Mouse (Mus musculus) lung, embryonic 16.5 days (tissue): ENCODE data around the gene Zfp598. TPM values are rescaled to one million over a fixed set of nuclear protein-coding genes. Genes with fewer than 3 reads are reported as not detected.
"Not testable (repeated sequence)": the region's sequence is repeated elsewhere in the genome, so short reads cannot be mapped to it uniquely, and the experiment has no call there.

Experiments used
- ATAC-seq: fragments of 200-750 bp; cut with Nextera tagmentation; 2 replicates; pipeline ENCODE4 v1.8.0; 2017; ENCODE audit warnings: low read depth, mild to moderate bottlenecking, moderate library complexity
- H3K27ac ChIP-seq: fragments of 300-500 bp; sonication (generic); 2 replicates; pipeline ENCODE4 v1.5.1; 2014; ENCODE audit warnings: mild to moderate bottlenecking, control low read depth, low read length
- H3K27me3 ChIP-seq: fragments of 300-500 bp; sonication (generic); 2 replicates; pipeline ENCODE4 v1.6.1; 2014; ENCODE audit warnings: low read depth, low read length, mixed read lengths; ENCODE audit not compliant: control insufficient read depth, insufficient read depth
- H3K36me3 ChIP-seq: fragments of 300-500 bp; sonication (generic); 2 replicates; pipeline ENCODE4 v1.6.1; 2014; ENCODE audit warnings: low read length; ENCODE audit not compliant: control insufficient read depth, insufficient read depth
- H3K4me1 ChIP-seq: fragments of 300-500 bp; sonication (generic); replicated peaks from 2 replicates; pipeline ENCODE4 v1.6.1; 2014; ENCODE audit warnings: low read length, mixed read lengths; ENCODE audit not compliant: control insufficient read depth, insufficient read depth
- H3K4me2 ChIP-seq: fragments of 300-500 bp; sonication (generic); 2 replicates; pipeline ENCODE4 v1.6.1; 2014; ENCODE audit warnings: low read depth, low read length, control low read depth
- H3K4me3 ChIP-seq: fragments of 300-500 bp; sonication (generic); 2 replicates; pipeline ENCODE4 v1.5.1; 2014; ENCODE audit warnings: mild to moderate bottlenecking, low read length, control low read depth
- H3K9ac ChIP-seq: fragments of 300-500 bp; sonication (generic); 2 replicates; pipeline ENCODE4 v1.6.1; 2014; ENCODE audit warnings: low read length, control low read depth
- H3K9me3 ChIP-seq: fragments of 300-500 bp; sonication (generic); 2 replicates; pipeline ENCODE4 v1.6.1; 2016; ENCODE audit warnings: low read length; ENCODE audit not compliant: control insufficient read depth
- WGBS: fragments of 180-500 bp; shearing (Covaris S2); extraction: QIAGEN DNeasy Blood & Tissue Kit; methylation state at CpG from one replicate; pipeline ENCODE4 v1.1.7; 2014; 5-methylcytosine and 5-hydroxymethylcytosine counted together
- polyA plus RNA-seq: library from polyadenylated mRNA; unstranded; fragments of >200 nt; fragmentation: Nextera tagmentation; extraction: Ambion mirVana; gene quantifications from 2 replicates; pipeline ENCODE4 v1.2.1, GENCODE M21; 2015

Zfp598 gene
- polyA plus RNA-seq, 1 experiment from 2014 or later = 18.1 TPM

DNA sequence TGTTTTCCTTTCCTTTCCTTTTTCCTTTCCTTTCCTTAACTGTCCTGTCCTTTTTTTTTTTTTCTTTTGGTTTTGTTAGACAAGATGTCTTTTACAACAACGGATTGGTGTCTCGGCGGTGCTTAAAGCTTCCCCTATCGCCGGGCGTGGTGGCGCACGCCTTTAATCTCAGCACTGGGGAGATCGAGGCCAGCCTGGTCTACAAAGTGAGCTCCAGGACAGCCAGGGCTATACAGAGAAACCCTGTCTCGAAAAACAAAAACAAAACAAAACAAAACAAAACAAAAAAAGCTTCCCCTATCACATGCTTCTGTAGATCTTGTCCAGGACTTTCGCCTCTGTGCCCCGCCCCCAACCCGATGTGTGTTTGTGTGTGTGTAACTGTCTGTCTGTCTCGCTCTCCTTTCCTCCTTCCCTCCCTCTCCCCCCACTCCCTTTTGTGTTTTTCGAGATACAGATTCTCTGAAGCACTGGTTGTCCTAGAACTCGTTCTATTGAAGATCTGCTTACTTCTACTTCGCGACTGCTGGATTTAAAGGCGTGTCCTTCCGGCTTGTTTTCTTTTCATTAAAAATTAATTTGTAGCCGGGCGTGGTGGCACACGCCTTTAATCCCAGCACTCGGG, 38.4 kb downstream of the Zfp598 start:
- Histone ChIP-seq H3K4me3 (peak overlapping the region; percentile 90), H3K4me2 (peak overlapping the region; percentile 79), H3K9me3 (no peaks in the 10 kb centered on the region), H3K27ac (peak overlapping the region; percentile 86; the same call in 1 of the 2 replicates), H3K27me3 (no peaks in the 10 kb centered on the region), H3K4me1 (peaks cover 7% of the 10 kb centered on the region), H3K36me3 (peaks cover 10% of the 10 kb centered on the region), H3K9ac (peak overlapping the region; percentile 86)
- peak; percentile 46 for ATAC-seq
- WGBS = 3% methylated on average over 24 of the region's 24 CpGs

DNA sequence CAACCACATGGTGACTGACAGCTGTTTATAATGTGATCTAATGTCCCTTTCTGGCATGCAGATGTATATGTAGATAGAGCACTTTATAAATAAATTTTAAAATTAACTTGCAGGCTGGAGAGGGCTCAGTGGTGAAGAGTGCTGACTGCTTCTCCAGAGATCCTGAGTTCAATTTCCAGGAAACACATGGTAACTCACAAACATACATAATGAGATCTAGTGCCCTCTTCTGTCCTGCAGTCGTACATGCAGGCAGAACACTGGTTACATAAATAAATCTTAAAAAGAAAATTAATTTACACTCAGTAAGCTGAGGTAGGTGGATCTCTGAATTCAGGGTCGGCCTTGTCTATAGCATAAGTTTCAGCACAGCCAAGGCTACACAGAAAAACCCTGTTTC, 39.2 kb downstream of the Zfp598 start:
- peak overlapping the region; percentile 79 for H3K4me2 ChIP-seq
- peaks cover 7% of the 10 kb centered on the region for H3K4me1 ChIP-seq
- WGBS = 25% methylated on average over 2 of the region's 2 CpGs
- H3K27ac ChIP-seq = no peak overlapping the region
- peaks cover 8% of the 10 kb centered on the region for H3K36me3 ChIP-seq
- H3K9ac ChIP-seq = no peak overlapping the region
- no peak overlapping the region; the same call in 1 of the 2 replicates for H3K4me3 ChIP-seq
- ATAC-seq = no peak
- no peaks in the 10 kb centered on the region for H3K27me3 ChIP-seq
- no peaks in the 10 kb centered on the region for H3K9me3 ChIP-seq

GRCm38 (mm10) chr17:24715556-24715955, 46.1 kb downstream of the Zfp598 start:
- 75% methylated on average over 6 of the region's 6 CpGs for WGBS
- peaks cover 6% of the 10 kb centered on the region; the same call in 1 of the 2 replicates for H3K36me3 ChIP-seq
- H3K27me3 ChIP-seq = no peaks in the 10 kb centered on the region
- H3K9ac ChIP-seq = no peak overlapping the region
- ATAC-seq = no peak
- peaks cover 6% of the 10 kb centered on the region for H3K4me1 ChIP-seq
- H3K4me3 ChIP-seq = no peak overlapping the region
- no peaks in the 10 kb centered on the region for H3K9me3 ChIP-seq
- H3K27ac ChIP-seq = no peak overlapping the region
- no peak overlapping the region for H3K4me2 ChIP-seq

DNA sequence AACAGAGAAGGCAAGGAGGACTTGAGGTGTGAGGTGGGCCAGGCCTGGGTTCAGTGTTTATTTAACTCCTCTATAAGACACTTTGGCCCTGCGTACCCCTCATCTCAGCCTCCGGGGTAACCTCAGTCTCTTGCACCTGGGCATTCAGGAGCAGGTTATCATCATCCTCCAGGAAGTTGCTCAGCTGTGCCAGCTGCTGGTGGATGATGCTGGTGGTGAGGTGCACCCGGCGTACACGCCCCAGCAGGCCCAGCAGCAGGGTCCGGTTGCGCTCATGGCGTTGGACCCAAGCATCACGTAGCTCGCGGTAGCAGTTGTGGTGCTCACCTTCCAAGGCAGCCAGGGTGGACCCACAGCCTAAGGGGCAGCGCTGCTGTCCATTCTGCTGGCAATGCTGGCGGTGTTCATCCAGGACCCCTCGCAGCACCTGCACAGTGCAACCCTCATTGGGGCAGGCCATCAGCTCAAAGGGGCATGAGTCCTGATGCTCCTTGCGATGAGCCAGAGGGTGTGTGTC, 46.7 kb downstream of the Zfp598 start:
- Histone ChIP-seq H3K4me1 (peaks cover 7% of the 10 kb centered on the region), H3K4me3 (no peak overlapping the region), H3K27me3 (no peaks in the 10 kb centered on the region), H3K4me2 (no peak overlapping the region), H3K9me3 (no peaks in the 10 kb centered on the region), H3K9ac (no peak overlapping the region), H3K27ac (no peak overlapping the region), H3K36me3 (peaks cover 6% of the 10 kb centered on the region; the same call in 1 of the 2 replicates)
- 94% methylated on average over 15 of the region's 15 CpGs for WGBS
- no peak for ATAC-seq

GRCm38 (mm10) chr17:24717943-24718342, 48.5 kb downstream of the Zfp598 start, which contains the start of the genes Rnf151 and Rps2:
TSS of gene Rnf151 (minus strand) at chr17:24718063.
TSS of gene Rps2 (plus strand) at chr17:24718116.
- H3K27ac ChIP-seq = no peak within 1 kb of the TSS
- peaks cover 18% of the 10 kb centered on the region for H3K36me3 ChIP-seq
- 83% methylated on average over 4 of the region's 4 CpGs for WGBS
- peak within 1 kb of the TSS; percentile 65 for H3K4me2 ChIP-seq
- H3K9me3 ChIP-seq = no peaks in the 10 kb centered on the region
- H3K9ac ChIP-seq = peak within 1 kb of the TSS; percentile 97
- peaks cover 23% of the 10 kb centered on the region for H3K4me1 ChIP-seq
- H3K27me3 ChIP-seq = no peaks in the 10 kb centered on the region
- peak within 1 kb of the TSS; percentile 92 for H3K4me3 ChIP-seq
- no peak for ATAC-seq

GRCm38 (mm10) chr17:24718938-24719337, 49.5 kb downstream of the Zfp598 start:
- H3K4me2 ChIP-seq = peak overlapping the region; percentile 65
- not testable (repeated sequence) for H3K9me3 ChIP-seq, H3K27ac ChIP-seq, ATAC-seq, H3K27me3 ChIP-seq
- peak overlapping the region; percentile 97 for H3K9ac ChIP-seq
- H3K4me3 ChIP-seq = peak overlapping the region; percentile 92
- peaks cover 18% of the 10 kb centered on the region for H3K36me3 ChIP-seq
- peaks cover 29% of the 10 kb centered on the region for H3K4me1 ChIP-seq
- WGBS = 54% methylated on average over 5 of the region's 5 CpGs

DNA sequence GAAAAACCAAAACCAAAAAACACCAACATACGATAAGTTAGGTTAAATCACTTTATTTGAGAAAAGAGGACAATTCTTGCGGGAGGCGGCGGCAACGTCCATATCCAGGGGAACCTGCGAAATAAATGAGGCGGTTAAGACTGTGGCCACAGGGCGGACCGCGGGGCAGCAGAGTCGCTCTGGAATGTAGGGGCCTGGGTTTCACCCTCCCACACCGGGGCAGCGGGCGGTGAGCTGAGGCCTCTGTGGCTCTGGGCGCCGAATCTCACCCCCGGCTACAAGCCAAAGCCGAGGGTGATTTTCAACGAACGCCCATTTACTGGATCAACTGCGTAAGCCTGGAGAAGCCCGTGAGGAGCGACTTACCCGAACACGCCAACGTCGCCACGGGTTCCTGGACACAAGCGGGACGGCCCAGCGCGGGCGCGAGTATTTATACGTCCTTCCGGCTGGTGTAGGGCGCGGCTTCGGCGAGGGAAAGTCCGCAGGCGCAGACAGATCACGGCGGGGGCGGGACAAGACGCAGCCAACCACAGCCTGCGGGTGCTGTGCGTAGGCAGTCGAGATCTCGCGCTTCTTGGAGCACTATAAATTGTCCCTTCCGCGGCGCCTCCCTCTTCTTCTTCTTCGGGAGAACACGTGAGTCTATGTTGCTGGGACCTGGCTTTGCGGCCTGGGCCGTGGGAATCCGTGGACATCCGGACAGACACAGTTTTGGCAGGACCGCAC, 50.2 kb downstream of the Zfp598 start:
- Histone ChIP-seq H3K36me3 (peaks cover 18% of the 10 kb centered on the region), H3K27ac (peak overlapping the region; percentile 87), H3K4me3 (peak overlapping the region; percentile 92), H3K4me2 (peak overlapping the region; percentile 88), H3K4me1 (peaks cover 31% of the 10 kb centered on the region), H3K27me3 (no peaks in the 10 kb centered on the region), H3K9me3 (no peaks in the 10 kb centered on the region), H3K9ac (peak overlapping the region; percentile 97)
- WGBS = 0% methylated on average over 61 of the region's 61 CpGs
- ATAC-seq = peak; percentile 98

DNA sequence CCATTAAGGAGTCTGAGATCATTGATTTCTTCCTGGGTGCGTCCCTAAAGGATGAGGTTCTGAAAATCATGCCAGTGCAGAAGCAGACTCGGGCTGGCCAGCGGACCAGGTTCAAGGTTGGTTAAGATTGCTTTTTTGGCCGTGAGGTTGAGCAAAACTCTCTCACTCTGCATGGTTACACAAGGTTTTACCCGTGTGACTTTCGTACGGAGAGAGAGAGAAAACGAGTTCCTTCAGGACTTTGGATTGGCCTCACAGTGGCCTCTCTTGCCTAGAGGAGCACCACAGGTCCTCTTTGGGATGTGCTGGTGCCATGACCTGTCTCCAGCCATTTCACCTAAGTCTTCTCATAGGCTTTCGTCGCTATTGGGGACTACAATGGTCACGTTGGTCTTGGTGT, 51.1 kb downstream of the Zfp598 start:
- under 1% methylated on average over 10 of the region's 11 CpGs for WGBS
- not testable (repeated sequence) for ATAC-seq, H3K9me3 ChIP-seq, H3K27me3 ChIP-seq
- peaks cover 18% of the 10 kb centered on the region for H3K36me3 ChIP-seq
- H3K4me3 ChIP-seq = peak overlapping the region; percentile 92
- peaks cover 31% of the 10 kb centered on the region for H3K4me1 ChIP-seq
- peak overlapping the region; percentile 80; the same call in 1 of the 2 replicates for H3K27ac ChIP-seq
- peak overlapping the region; percentile 88 for H3K4me2 ChIP-seq
- H3K9ac ChIP-seq = peak overlapping the region; percentile 85

DNA sequence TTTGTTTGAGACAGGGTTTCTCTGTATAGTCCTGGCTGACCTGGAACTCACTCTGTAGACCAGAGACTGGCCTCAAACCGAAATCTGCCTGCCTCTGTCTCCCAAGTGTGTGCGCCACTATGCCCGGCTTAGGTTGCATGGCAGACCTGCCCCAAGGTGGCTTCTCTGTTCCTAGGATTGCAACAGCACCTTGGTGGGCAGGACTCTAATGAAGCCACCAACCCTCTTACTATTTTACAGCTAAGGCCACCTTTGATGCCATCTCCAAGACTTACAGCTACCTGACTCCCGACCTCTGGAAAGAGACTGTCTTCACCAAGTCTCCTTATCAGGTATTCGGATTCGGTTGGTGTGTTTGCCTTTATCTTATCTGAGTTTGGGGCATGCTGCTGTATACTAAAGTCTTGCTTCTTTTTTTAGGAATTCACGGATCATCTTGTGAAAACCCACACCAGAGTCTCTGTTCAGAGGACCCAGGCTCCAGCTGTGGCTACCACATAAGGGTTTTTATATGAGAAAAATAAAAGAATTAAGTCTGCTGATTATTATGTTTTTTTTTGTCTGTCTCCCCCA, 52.0 kb downstream of the Zfp598 start:
- H3K27ac ChIP-seq = not testable (repeated sequence)
- H3K9ac ChIP-seq = peak overlapping the region; percentile 65

More for the DNA sequence above, 52.0 kb downstream of the Zfp598 start:
- peaks cover 14% of the 10 kb centered on the region for H3K36me3 ChIP-seq
- WGBS = 34% methylated on average over 7 of the region's 7 CpGs
- peaks cover 31% of the 10 kb centered on the region for H3K4me1 ChIP-seq
- peak overlapping the region; percentile 92 for H3K4me3 ChIP-seq
- not testable (repeated sequence) for ATAC-seq, H3K9me3 ChIP-seq, H3K27me3 ChIP-seq
- H3K4me2 ChIP-seq = peak overlapping the region; percentile 88
